Mouse (Mus musculus): Measurements from ENCODE around the gene Plcb4. TPM values are rescaled to one million over a fixed set of nuclear protein-coding genes. Genes with fewer than 3 reads are reported as not detected.
"Not testable (repeated sequence)": the region's sequence is repeated elsewhere in the genome, so short reads cannot be mapped to it uniquely, and the experiment has no call there.

The Plcb4 gene
- polyA plus RNA-seq, 1 experiment from 2014 or later = 16.4 TPM

GRCm38 (mm10) chr2:135888206-135888605 lies 229.4 kb downstream of the Plcb4 start:
- WGBS = 49% methylated on average over 4 of the region's 4 CpGs
- H3K27ac ChIP-seq (ENCODE audit: low read length) = no peak overlapping the region
- ATAC-seq (ENCODE audit: low read depth) = no peak

DNA sequence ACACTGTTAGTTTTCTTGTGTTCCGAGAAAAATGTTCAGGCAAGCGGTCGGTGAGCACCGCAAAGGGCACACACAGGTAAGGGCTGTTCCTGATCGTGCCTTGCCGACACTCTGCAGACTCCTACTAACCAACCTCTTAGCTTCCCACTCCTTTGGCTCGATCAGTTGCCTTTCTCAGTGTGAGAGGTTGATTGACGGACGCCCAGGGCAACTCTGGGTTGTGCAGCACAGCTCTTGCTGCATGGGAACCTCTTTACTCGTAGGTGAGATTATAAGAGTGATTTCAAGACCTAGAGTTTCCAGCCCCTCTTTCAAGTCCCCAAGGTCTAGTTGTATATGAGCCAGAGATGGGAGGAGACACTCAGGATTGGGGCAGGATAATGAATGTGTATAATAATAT lies 230.0 kb downstream of the Plcb4 start:
- no peaks in the 10 kb centered on the region for H3K9me3 ChIP-seq (ENCODE audit: control insufficient read depth, low read length)
- ATAC-seq (ENCODE audit: low read depth) = no peak
- no peak overlapping the region for H3K4me3 ChIP-seq (ENCODE audit: low read length)
- WGBS = 85% methylated on average over 10 of the region's 10 CpGs
- peaks cover 3% of the 10 kb centered on the region for H3K4me1 ChIP-seq (replicated peaks; ENCODE audit: control insufficient read depth, insufficient read depth, low read length)
- no peaks in the 10 kb centered on the region for H3K36me3 ChIP-seq (ENCODE audit: control insufficient read depth, insufficient read depth, low read length)
- no peak overlapping the region for H3K9ac ChIP-seq (ENCODE audit: low read length)
- H3K4me2 ChIP-seq (ENCODE audit: low read depth, low read length) = no peak overlapping the region
- H3K27ac ChIP-seq (ENCODE audit: low read length) = no peak overlapping the region
- no peaks in the 10 kb centered on the region for H3K27me3 ChIP-seq (ENCODE audit: control insufficient read depth, insufficient read depth, low read depth, low read length)

More at GRCm38 (mm10) chr2:135888206-135888605, 229.4 kb downstream of the Plcb4 start:
- Histone ChIP-seq H3K9me3 (ENCODE audit: control insufficient read depth, low read length) (no peaks in the 10 kb centered on the region), H3K4me3 (ENCODE audit: low read length) (no peak overlapping the region), H3K4me1 (replicated peaks; ENCODE audit: control insufficient read depth, insufficient read depth, low read length) (peaks cover 3% of the 10 kb centered on the region), H3K4me2 (ENCODE audit: low read depth, low read length) (no peak overlapping the region), H3K27me3 (ENCODE audit: control insufficient read depth, insufficient read depth, low read depth, low read length) (no peaks in the 10 kb centered on the region), H3K36me3 (ENCODE audit: control insufficient read depth, insufficient read depth, low read length) (no peaks in the 10 kb centered on the region), H3K9ac (ENCODE audit: low read length) (no peak overlapping the region)

DNA sequence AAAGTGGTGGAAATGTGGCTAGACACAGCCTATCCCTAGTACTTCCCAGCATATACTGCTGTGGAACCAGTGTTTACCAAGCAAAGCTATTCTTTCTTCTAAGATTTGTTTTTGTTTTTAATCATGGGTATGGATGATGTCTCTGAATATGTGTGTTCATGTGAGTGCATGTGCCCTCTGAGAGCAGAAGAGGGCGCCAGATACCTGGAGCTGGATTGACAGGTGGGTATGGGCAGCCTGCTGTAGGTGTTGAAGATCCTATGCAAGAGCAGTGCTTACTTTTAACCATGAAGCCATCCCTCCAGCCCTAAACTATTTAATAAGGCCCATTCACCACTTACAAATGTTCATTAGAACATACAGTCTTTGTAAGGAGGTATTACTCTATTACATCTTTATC lies 231.3 kb downstream of the Plcb4 start:
- no peak overlapping the region for H3K27ac ChIP-seq (ENCODE audit: low read length)
- no peak for ATAC-seq (ENCODE audit: low read depth)
- 88% methylated on average over 1 of the region's 1 CpGs for whole genome bisulfite sequencing
- peaks cover 3% of the 10 kb centered on the region for H3K4me1 ChIP-seq (replicated peaks; ENCODE audit: control insufficient read depth, insufficient read depth, low read length)
- H3K9me3 ChIP-seq (ENCODE audit: control insufficient read depth, low read length) = no peaks in the 10 kb centered on the region
- H3K4me3 ChIP-seq (ENCODE audit: low read length) = no peak overlapping the region
- H3K36me3 ChIP-seq (ENCODE audit: control insufficient read depth, insufficient read depth, low read length) = no peaks in the 10 kb centered on the region
- no peak overlapping the region for H3K9ac ChIP-seq (ENCODE audit: low read length)
- H3K27me3 ChIP-seq (ENCODE audit: control insufficient read depth, insufficient read depth, low read depth, low read length) = no peaks in the 10 kb centered on the region
- no peak overlapping the region for H3K4me2 ChIP-seq (ENCODE audit: low read depth, low read length)

GRCm38 (mm10) chr2:135891097-135891496 lies 232.3 kb downstream of the Plcb4 start:
- Histone ChIP-seq H3K4me3 (ENCODE audit: low read length) (no peak overlapping the region), H3K9me3 (ENCODE audit: control insufficient read depth, low read length) (no peaks in the 10 kb centered on the region), H3K27ac (ENCODE audit: low read length) (no peak overlapping the region), H3K4me2 (ENCODE audit: low read depth, low read length) (no peak overlapping the region), H3K4me1 (replicated peaks; ENCODE audit: control insufficient read depth, insufficient read depth, low read length) (no peaks in the 10 kb centered on the region), H3K36me3 (ENCODE audit: control insufficient read depth, insufficient read depth, low read length) (no peaks in the 10 kb centered on the region), H3K27me3 (ENCODE audit: control insufficient read depth, insufficient read depth, low read depth, low read length) (no peaks in the 10 kb centered on the region), H3K9ac (ENCODE audit: low read length) (no peak overlapping the region)
- WGBS = 71% methylated on average over 10 of the region's 10 CpGs
- ATAC-seq (ENCODE audit: low read depth) = no peak

DNA sequence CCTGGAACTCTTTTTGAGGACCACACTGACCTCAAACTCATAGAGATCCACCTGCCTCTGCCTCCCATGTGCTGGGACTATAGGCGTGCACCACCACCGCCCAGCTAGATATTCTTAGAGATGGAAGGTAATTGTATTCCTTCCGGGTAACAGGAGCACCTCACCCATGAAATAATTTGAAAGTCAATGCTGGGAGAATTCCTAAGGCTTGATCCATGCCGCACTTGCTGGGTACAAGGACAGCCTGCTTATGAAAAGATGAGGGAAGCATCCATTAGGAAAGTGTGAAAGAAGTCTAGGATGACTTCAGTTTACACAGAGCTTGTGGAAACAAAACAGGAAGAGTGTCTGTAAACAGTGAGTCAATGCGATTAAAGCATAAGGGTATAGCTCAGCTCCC lies 232.9 kb downstream of the Plcb4 start:
- Histone ChIP-seq H3K27ac (ENCODE audit: low read length) (no peak overlapping the region), H3K36me3 (ENCODE audit: control insufficient read depth, insufficient read depth, low read length) (no peaks in the 10 kb centered on the region), H3K9me3 (ENCODE audit: control insufficient read depth, low read length) (no peaks in the 10 kb centered on the region), H3K4me1 (replicated peaks; ENCODE audit: control insufficient read depth, insufficient read depth, low read length) (no peaks in the 10 kb centered on the region), H3K27me3 (ENCODE audit: control insufficient read depth, insufficient read depth, low read depth, low read length) (no peaks in the 10 kb centered on the region), H3K9ac (ENCODE audit: low read length) (no peak overlapping the region), H3K4me3 (ENCODE audit: low read length) (no peak overlapping the region), H3K4me2 (ENCODE audit: low read depth, low read length) (no peak overlapping the region)
- WGBS = 62% methylated on average over 5 of the region's 5 CpGs
- ATAC-seq (ENCODE audit: low read depth) = no peak

DNA sequence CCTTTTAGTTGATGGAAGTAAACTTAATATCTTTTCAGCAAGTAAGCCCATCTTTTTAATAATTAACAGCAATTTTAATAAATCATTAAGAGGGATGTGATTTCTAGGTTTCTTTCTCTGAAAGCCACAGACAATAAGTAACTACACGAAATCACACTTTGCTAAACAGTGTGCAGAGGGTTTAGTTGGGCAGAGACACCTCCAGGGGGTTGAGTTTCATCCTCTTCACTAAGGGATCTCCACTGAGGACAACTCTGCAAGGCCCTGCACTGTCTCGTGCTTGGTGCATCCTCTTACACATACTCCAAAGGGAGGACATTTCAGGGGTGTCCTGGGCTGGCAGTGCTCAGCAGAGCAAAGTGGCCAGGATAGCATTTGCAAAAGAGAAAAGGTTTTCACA lies 235.8 kb downstream of the Plcb4 start:
- WGBS = 77% methylated on average over 2 of the region's 2 CpGs
- no peak for ATAC-seq (ENCODE audit: low read depth)
- no peaks in the 10 kb centered on the region for H3K9me3 ChIP-seq (ENCODE audit: control insufficient read depth, low read length)

DNA sequence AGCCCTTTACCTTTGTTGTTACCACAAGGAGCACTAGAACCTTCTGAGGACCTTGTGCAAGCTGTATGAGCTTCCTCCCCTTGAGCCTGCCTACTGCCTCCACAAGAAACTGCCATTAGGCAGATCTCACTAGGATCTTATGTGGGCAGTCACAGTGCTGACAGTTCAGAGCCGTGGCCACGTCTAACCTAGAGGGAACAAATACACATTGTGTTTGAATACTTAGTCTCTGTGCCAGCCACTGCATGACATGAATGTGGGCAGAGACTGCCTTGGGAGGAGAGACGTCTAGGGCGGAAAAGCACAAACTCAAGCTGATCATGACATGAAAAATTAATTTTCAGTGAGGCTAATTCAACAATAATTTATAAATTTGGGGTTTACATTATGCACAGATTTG lies 239.2 kb downstream of the Plcb4 start:
- no peak overlapping the region for H3K27ac ChIP-seq (ENCODE audit: low read length)
- no peaks in the 10 kb centered on the region for H3K9me3 ChIP-seq (ENCODE audit: control insufficient read depth, low read length)
- H3K36me3 ChIP-seq (ENCODE audit: control insufficient read depth, insufficient read depth, low read length) = no peaks in the 10 kb centered on the region
- no peak overlapping the region for H3K4me3 ChIP-seq (ENCODE audit: low read length)
- no peak overlapping the region for H3K9ac ChIP-seq (ENCODE audit: low read length)
- 56% methylated on average over 4 of the region's 4 CpGs for WGBS
- no peaks in the 10 kb centered on the region for H3K4me1 ChIP-seq (replicated peaks; ENCODE audit: control insufficient read depth, insufficient read depth, low read length)
- no peaks in the 10 kb centered on the region for H3K27me3 ChIP-seq (ENCODE audit: control insufficient read depth, insufficient read depth, low read depth, low read length)
- ATAC-seq (ENCODE audit: low read depth) = no peak
- H3K4me2 ChIP-seq (ENCODE audit: low read depth, low read length) = no peak overlapping the region

More for the DNA sequence above, 235.8 kb downstream of the Plcb4 start:
- no peaks in the 10 kb centered on the region for H3K4me1 ChIP-seq (replicated peaks; ENCODE audit: control insufficient read depth, insufficient read depth, low read length)
- H3K4me3 ChIP-seq (ENCODE audit: low read length) = no peak overlapping the region
- no peak overlapping the region for H3K27ac ChIP-seq (ENCODE audit: low read length)
- no peak overlapping the region for H3K9ac ChIP-seq (ENCODE audit: low read length)
- no peaks in the 10 kb centered on the region for H3K27me3 ChIP-seq (ENCODE audit: control insufficient read depth, insufficient read depth, low read depth, low read length)
- no peaks in the 10 kb centered on the region for H3K36me3 ChIP-seq (ENCODE audit: control insufficient read depth, insufficient read depth, low read length)
- H3K4me2 ChIP-seq (ENCODE audit: low read depth, low read length) = no peak overlapping the region

GRCm38 (mm10) chr2:135899931-135900330 lies 241.1 kb downstream of the Plcb4 start:
- ATAC-seq (ENCODE audit: low read depth); H3K27ac ChIP-seq (ENCODE audit: low read length); H3K9me3 ChIP-seq (ENCODE audit: control insufficient read depth, low read length); H3K4me2 ChIP-seq (ENCODE audit: low read depth, low read length); H3K4me1 ChIP-seq (replicated peaks; ENCODE audit: control insufficient read depth, insufficient read depth, low read length); H3K4me3 ChIP-seq (ENCODE audit: low read length); H3K36me3 ChIP-seq (ENCODE audit: control insufficient read depth, insufficient read depth, low read length); H3K27me3 ChIP-seq (ENCODE audit: control insufficient read depth, insufficient read depth, low read depth, low read length); H3K9ac ChIP-seq (ENCODE audit: low read length): not testable (repeated sequence)
- WGBS = 78% methylated on average over 4 of the region's 4 CpGs

GRCm38 (mm10) chr2:135901015-135901414 lies 242.2 kb downstream of the Plcb4 start:
- Histone ChIP-seq H3K27me3 (ENCODE audit: control insufficient read depth, insufficient read depth, low read depth, low read length) (no peaks in the 10 kb centered on the region), H3K27ac (ENCODE audit: low read length) (no peak overlapping the region), H3K4me1 (replicated peaks; ENCODE audit: control insufficient read depth, insufficient read depth, low read length) (no peaks in the 10 kb centered on the region), H3K36me3 (ENCODE audit: control insufficient read depth, insufficient read depth, low read length) (no peaks in the 10 kb centered on the region), H3K9me3 (ENCODE audit: control insufficient read depth, low read length) (no peaks in the 10 kb centered on the region), H3K4me2 (ENCODE audit: low read depth, low read length) (no peak overlapping the region), H3K9ac (ENCODE audit: low read length) (no peak overlapping the region), H3K4me3 (ENCODE audit: low read length) (no peak overlapping the region)
- WGBS = 77% methylated on average over 4 of the region's 4 CpGs
- ATAC-seq (ENCODE audit: low read depth) = no peak

DNA sequence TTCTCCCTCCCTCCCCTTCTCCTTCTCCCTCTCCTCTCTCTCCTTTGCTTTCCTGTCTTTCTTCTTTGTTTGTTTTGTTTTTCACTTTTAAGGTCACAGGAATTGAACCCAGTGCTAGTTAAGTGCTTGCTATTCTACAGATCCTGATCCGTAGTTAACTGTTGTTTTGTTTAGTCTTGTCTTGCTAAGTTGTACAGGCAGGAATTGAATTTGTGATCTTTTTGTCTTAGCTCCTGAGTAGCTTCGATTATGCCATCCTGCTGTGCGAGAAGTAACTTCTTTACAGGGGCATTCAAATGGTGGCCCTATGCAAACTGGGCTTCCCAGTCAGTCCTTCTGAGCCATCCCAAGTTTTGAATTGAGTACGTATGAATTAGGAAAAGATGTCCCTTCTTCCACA lies 245.5 kb downstream of the Plcb4 start:
- 64% methylated on average over 4 of the region's 4 CpGs for WGBS
- H3K9me3 ChIP-seq (ENCODE audit: control insufficient read depth, low read length) = no peaks in the 10 kb centered on the region
- no peak overlapping the region for H3K4me2 ChIP-seq (ENCODE audit: low read depth, low read length)
- no peaks in the 10 kb centered on the region for H3K36me3 ChIP-seq (ENCODE audit: control insufficient read depth, insufficient read depth, low read length)
- H3K4me3 ChIP-seq (ENCODE audit: low read length) = no peak overlapping the region
- no peaks in the 10 kb centered on the region for H3K4me1 ChIP-seq (replicated peaks; ENCODE audit: control insufficient read depth, insufficient read depth, low read length)
- no peak overlapping the region for H3K9ac ChIP-seq (ENCODE audit: low read length)
- ATAC-seq (ENCODE audit: low read depth) = no peak
- H3K27ac ChIP-seq (ENCODE audit: low read length) = no peak overlapping the region
- no peaks in the 10 kb centered on the region for H3K27me3 ChIP-seq (ENCODE audit: control insufficient read depth, insufficient read depth, low read depth, low read length)
